Mouse (Mus musculus) erythroblast, embryonic 14.5 days (primary cell): ENCODE measurements around the gene Prnd.

ENCODE experiments used
- GATA1 ChIP-seq: IDR thresholded peaks from 2 replicates; pipeline ENCODE4 v1.6.1; 2012; ENCODE audit warnings: low read length, inconsistent platforms, mixed read lengths
- TAL1 ChIP-seq: IDR thresholded peaks from 3 replicates; pipeline ENCODE4 v1.6.1; 2012; ENCODE audit warnings: low read length, inconsistent platforms, mixed read lengths

DNA sequence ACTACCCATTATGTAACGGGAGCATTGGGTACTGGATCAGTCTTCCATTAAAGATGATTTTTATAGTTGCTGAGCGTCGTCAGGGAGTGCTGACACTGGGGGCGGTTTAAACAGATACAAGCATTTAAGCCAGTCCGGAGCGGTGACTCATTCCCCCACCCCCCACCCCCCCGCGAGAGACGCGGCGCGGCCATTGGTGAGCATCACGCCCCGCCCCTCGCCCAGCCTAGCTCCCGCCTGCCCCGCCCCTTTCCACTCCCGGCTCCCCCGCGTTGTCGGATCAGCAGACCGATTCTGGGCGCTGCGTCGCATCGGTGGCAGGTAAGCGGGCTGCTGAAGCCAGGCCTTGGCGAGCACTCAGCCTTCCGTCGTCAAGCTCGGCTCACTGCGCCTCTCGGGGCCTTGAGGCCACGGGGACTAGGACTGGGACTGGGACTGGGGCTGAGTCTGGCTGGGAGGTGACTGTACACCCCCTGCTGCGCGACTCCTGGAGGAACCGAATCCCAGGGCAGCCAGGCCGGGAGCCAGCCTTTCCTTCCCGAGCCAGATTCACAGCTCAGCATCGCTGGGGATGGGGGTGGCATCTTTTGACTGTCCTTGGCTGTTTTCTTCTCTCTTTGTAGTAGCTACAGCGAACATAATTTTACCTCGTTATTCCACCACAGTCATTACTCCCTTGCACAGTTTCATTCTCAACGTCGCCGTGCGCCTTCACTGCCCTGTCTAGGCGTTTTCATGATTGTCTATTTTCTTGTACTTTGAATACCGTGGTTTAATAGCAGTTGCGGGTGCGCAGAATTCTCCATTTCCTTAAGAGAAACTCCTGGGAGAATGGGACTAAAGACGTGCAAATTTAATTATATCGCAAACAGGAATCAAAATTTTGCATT is 40.7 kb upstream of the Prnd start, which contains the start of the genes Prnp and Prn:
- no peak for TF ChIP-seq GATA1
- TF ChIP-seq TAL1 = no peak
